ENCODE assay signal across 12 mouse cellular contexts in the genomic region with DNA sequence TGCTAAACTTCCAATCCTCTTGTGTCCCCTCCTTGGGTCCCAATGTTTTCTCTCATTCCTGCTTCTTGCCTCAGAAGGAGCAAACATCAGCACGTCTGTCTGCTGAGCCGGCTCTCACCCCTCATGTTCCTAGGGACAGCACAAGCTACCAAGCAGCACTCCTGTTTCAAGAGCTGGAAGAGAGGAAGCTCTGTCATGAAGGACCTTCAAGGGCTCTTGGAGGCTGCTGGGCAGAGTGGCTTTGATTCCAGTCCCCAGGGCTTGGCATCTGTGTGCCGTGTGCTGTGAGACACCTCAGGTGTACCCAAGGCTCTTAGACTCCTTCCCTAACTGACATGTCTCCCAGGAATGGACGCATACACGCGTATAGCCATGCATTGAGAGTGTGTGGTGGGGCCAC. TPM values are rescaled to one million over a fixed set of nuclear protein-coding genes. Genes with fewer than 3 reads are reported as not detected.
DNase-seq lines count a peak whose midpoint lies in the region; ATAC-seq and TF ChIP-seq lines count a peak whose summit lies in the region.
"Had no signal": no experiment of that assay in that cellular context is flagged by ENCODE, and none has a peak within 500 bp of the region (broad histone marks: within the 10 kb centered on the region; RNA-seq: fewer than 3 reads in every experiment).

No protein-coding gene starts in this region.

- peak; percentile 19; the same call in 1 of the 2 replicates for ATAC-seq in hindbrain, embryonic 13.5 days (ENCODE audit: low FRiP score)
- no peak for ATAC-seq in hindbrain, embryonic 14.5 days (ENCODE audit: low FRiP score)
- peak; percentile 6; the same call in 1 of the 2 replicates for ATAC-seq in neural tube, embryonic 13.5 days (ENCODE audit: low read depth)
- peak; percentile 85 for ATAC-seq in lung, postnatal 0 days

- 86% methylated on average over 6 of the region's 6 CpGs for WGBS in hindbrain, embryonic 13.5 days
- 87% methylated on average over 6 of the region's 6 CpGs for WGBS in hindbrain, embryonic 14.5 days
- WGBS in neural tube, embryonic 13.5 days = 89% methylated on average over 6 of the region's 6 CpGs
- 61% methylated on average over 6 of the region's 6 CpGs for WGBS in lung, postnatal 0 days

- TF ChIP-seq CTCF in lung, postnatal 0 days (IDR thresholded peaks at IDR 0.05) = no peak

- H3K9ac ChIP-seq in hindbrain, embryonic 13.5 days = no peak overlapping the region
- no peak overlapping the region for H3K9ac ChIP-seq in hindbrain, embryonic 14.5 days
- no peak overlapping the region for H3K9ac ChIP-seq in neural tube, embryonic 13.5 days
- H3K9ac ChIP-seq in lung, postnatal 0 days (replicated peaks; ENCODE audit: low read depth) = no peak overlapping the region
- H3K9ac ChIP-seq: embryonic facial prominence, embryonic 13.5 days; heart, embryonic 12.5 days had no signal

- DNase-seq in hindbrain, embryonic 14.5 days (ENCODE audit: low spot score) = no peak
- no peak for DNase-seq in neural tube, embryonic 10.5 days (ENCODE audit: extremely low spot score, low spot score)
- peak; percentile 86 for DNase-seq in lung, postnatal 0 days (ENCODE audit: low spot score)
- no peak for DNase-seq in kidney, adult 9 months
- no peak for DNase-seq in thymus, postnatal 4 days

- H3K27me3 ChIP-seq in hindbrain, embryonic 13.5 days = peaks cover 21% of the 10 kb centered on the region
- H3K27me3 ChIP-seq in hindbrain, embryonic 14.5 days (ENCODE audit: control insufficient read depth, insufficient read depth, low read length) = no peaks in the 10 kb centered on the region
- H3K27me3 ChIP-seq in neural tube, embryonic 13.5 days = peaks cover 11% of the 10 kb centered on the region
- H3K27me3 ChIP-seq in lung, postnatal 0 days (replicated peaks; ENCODE audit: insufficient read depth, low read length) = no peaks in the 10 kb centered on the region

- no peaks in the 10 kb centered on the region for H3K9me3 ChIP-seq in hindbrain, embryonic 13.5 days
- H3K9me3 ChIP-seq in hindbrain, embryonic 14.5 days (ENCODE audit: control insufficient read depth, low read length) = no peaks in the 10 kb centered on the region
- no peaks in the 10 kb centered on the region for H3K9me3 ChIP-seq in neural tube, embryonic 13.5 days
- no peaks in the 10 kb centered on the region for H3K9me3 ChIP-seq in lung, postnatal 0 days (ENCODE audit: low read length)
- H3K9me3 ChIP-seq: embryonic facial prominence, embryonic 13.5 days; forebrain, embryonic 10.5 days; heart, embryonic 12.5 days had no signal

- H3K4me3 ChIP-seq in hindbrain, embryonic 13.5 days = no peak overlapping the region
- H3K4me3 ChIP-seq in hindbrain, embryonic 14.5 days (replicated peaks; ENCODE audit: low read length) = no peak overlapping the region
- no peak overlapping the region for H3K4me3 ChIP-seq in neural tube, embryonic 13.5 days
- H3K4me3 ChIP-seq in lung, postnatal 0 days (ENCODE audit: low read depth, low read length) = no peak overlapping the region
- H3K4me3 ChIP-seq: embryonic facial prominence, embryonic 13.5 days; forebrain, embryonic 10.5 days; heart, embryonic 12.5 days had no signal

- H3K4me1 ChIP-seq in hindbrain, embryonic 13.5 days (replicated peaks) = peaks cover 16% of the 10 kb centered on the region
- H3K4me1 ChIP-seq in hindbrain, embryonic 14.5 days (replicated peaks; ENCODE audit: control insufficient read depth, insufficient read depth, low read length) = 0 out of 2 replicates have a peak, but pooled peaks cover 9% of the 10 kb centered on the region
- H3K4me1 ChIP-seq in neural tube, embryonic 13.5 days (replicated peaks) = peaks cover 18% of the 10 kb centered on the region
- H3K4me1 ChIP-seq in lung, postnatal 0 days (ENCODE audit: insufficient read depth, low read depth, low read length) = no peaks in the 10 kb centered on the region

- H3K4me2 ChIP-seq in hindbrain, embryonic 13.5 days = no peak overlapping the region
- no peak overlapping the region for H3K4me2 ChIP-seq in hindbrain, embryonic 14.5 days (replicated peaks)
- no peak overlapping the region for H3K4me2 ChIP-seq in neural tube, embryonic 13.5 days
- H3K4me2 ChIP-seq in lung, postnatal 0 days (replicated peaks; ENCODE audit: low read depth, low read length) = no peak overlapping the region
- H3K4me2 ChIP-seq: embryonic facial prominence, embryonic 13.5 days; heart, embryonic 12.5 days had no signal

- H3K27ac ChIP-seq in hindbrain, embryonic 13.5 days = no peak overlapping the region; the same call in 1 of the 2 replicates
- H3K27ac ChIP-seq in hindbrain, embryonic 14.5 days = no peak overlapping the region
- no peak overlapping the region for H3K27ac ChIP-seq in neural tube, embryonic 13.5 days (replicated peaks)
- H3K27ac ChIP-seq in lung, postnatal 0 days (ENCODE audit: low read length) = no peak overlapping the region
- H3K27ac ChIP-seq: embryonic facial prominence, embryonic 13.5 days; forebrain, embryonic 10.5 days had no signal

- H3K36me3 ChIP-seq in hindbrain, embryonic 13.5 days = peaks cover 54% of the 10 kb centered on the region
- peaks cover 54% of the 10 kb centered on the region for H3K36me3 ChIP-seq in hindbrain, embryonic 14.5 days (replicated peaks; ENCODE audit: control insufficient read depth, insufficient read depth)
- H3K36me3 ChIP-seq in neural tube, embryonic 13.5 days = peaks cover 53% of the 10 kb centered on the region
- H3K36me3 ChIP-seq in lung, postnatal 0 days (ENCODE audit: insufficient read depth, low read length) = peaks cover 37% of the 10 kb centered on the region

- no peak for TF ChIP-seq EP300 in lung, postnatal 0 days (IDR thresholded peaks at IDR 0.05)

RNA-seq across cellular contexts. Expression of gene Pank4, which starts 17.2 kb away (rescaled TPM):
- 37.4 and 38.1 TPM in 2 replicates for polyA plus RNA-seq in hindbrain, embryonic 13.5 days (2015; fragmentation: Nextera tagmentation; extraction: Ambion mirVana)
- polyA plus RNA-seq in hindbrain, embryonic 14.5 days (2014; fragmentation: Nextera tagmentation; extraction: Ambion mirVana) = 34.1 and 34.4 TPM in 2 replicates
- 36.6 and 36.8 TPM in 2 replicates for polyA plus RNA-seq in neural tube, embryonic 13.5 days (2015; fragmentation: Nextera tagmentation; extraction: Ambion mirVana)
- 20.5 and 23.0 TPM in 2 replicates for polyA plus RNA-seq in lung, postnatal 0 days (2015; fragmentation: Nextera tagmentation; extraction: Ambion mirVana)

RNA-seq across cellular contexts. Expression of gene Hes5, which starts 20.4 kb away (rescaled TPM):
- 154 and 185 TPM in 2 replicates for polyA plus RNA-seq in hindbrain, embryonic 13.5 days (2015; fragmentation: Nextera tagmentation; extraction: Ambion mirVana)
- polyA plus RNA-seq in hindbrain, embryonic 14.5 days (2014; fragmentation: Nextera tagmentation; extraction: Ambion mirVana) = 70.0 and 102 TPM in 2 replicates
- 119 and 125 TPM in 2 replicates for polyA plus RNA-seq in neural tube, embryonic 13.5 days (2015; fragmentation: Nextera tagmentation; extraction: Ambion mirVana)
- polyA plus RNA-seq in lung, postnatal 0 days (2015; fragmentation: Nextera tagmentation; extraction: Ambion mirVana) = 0.10 TPM in 1 of 2 replicates, not detected in the other
- polyA plus RNA-seq: C2C12 had no signal

RNA-seq across cellular contexts. Expression of gene Tnfrsf14, which starts 52.7 kb away (rescaled TPM):
- polyA plus RNA-seq in hindbrain, embryonic 13.5 days (2015; fragmentation: Nextera tagmentation; extraction: Ambion mirVana) = 0.22 and 0.25 TPM in 2 replicates
- 0.40 TPM in 1 of 2 replicates, not detected in the other for polyA plus RNA-seq in hindbrain, embryonic 14.5 days (2014; fragmentation: Nextera tagmentation; extraction: Ambion mirVana)
- polyA plus RNA-seq in neural tube, embryonic 13.5 days (2015; fragmentation: Nextera tagmentation; extraction: Ambion mirVana) = 0.54 TPM in 1 of 2 replicates, not detected in the other
- polyA plus RNA-seq in lung, postnatal 0 days (2015; fragmentation: Nextera tagmentation; extraction: Ambion mirVana) = 1.5 and 2.1 TPM in 2 replicates
- polyA plus RNA-seq: midbrain, postnatal 0 days had no signal

Comparison
In these comparisons a context has a peak if more than half of its experiments do, and no peak if none do; other contexts are left out.
1. RNA of gene Hes5, which starts 20.4 kb away (polyA plus RNA-seq): 154 to 185 TPM in hindbrain, embryonic 13.5 days, 119 to 125 TPM in neural tube, embryonic 13.5 days and 70.0 to 102 TPM in hindbrain, embryonic 14.5 days; 0.10 TPM in lung, postnatal 0 days; every median in the first group is over 10 times any median in the second.